Mouse (Mus musculus) MEL-GATA-1-ER (cell line): ENCODE results near the gene 4930518I15Rik.
A peak's percentile ranks its signal among the peaks of the same experiment; 100 is the strongest.
"Not testable (repeated sequence)": the region's sequence is repeated elsewhere in the genome, so short reads cannot be mapped to it uniquely, and the experiment has no call there.

Source experiments
- DNase-seq: peaks from one replicate; pipeline ENCODE4 v3.0.0-alpha.2; 2012; ENCODE audit warnings: low read depth; ENCODE audit errors: extremely low read depth

4930518I15Rik gene

DNA sequence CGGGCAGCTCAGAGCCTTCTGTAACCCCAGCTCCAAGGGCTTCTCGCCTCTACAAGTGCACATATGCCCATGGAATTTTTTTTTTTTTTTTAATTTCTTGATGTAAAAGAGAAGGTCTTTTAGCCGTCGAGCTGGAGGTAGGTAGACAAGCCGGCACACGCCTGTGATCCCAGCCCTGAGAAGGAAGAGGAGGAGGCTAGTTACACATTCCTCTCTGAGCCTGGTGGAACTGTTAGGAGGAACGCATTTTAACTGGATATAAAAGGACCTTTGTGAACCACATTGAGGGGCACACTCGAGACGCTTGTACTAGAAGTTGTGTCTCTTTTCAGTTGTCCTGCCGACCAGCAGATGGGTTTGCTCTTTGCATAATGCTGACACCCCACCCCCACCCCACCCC, 13.0 kb downstream of the 4930518I15Rik start:
- DNase-seq, result no peak

- DNase-seq, result no peak
Measured at GRCm38 (mm10) chr2:156843331-156843730, 14.4 kb downstream of the 4930518I15Rik start.

DNA sequence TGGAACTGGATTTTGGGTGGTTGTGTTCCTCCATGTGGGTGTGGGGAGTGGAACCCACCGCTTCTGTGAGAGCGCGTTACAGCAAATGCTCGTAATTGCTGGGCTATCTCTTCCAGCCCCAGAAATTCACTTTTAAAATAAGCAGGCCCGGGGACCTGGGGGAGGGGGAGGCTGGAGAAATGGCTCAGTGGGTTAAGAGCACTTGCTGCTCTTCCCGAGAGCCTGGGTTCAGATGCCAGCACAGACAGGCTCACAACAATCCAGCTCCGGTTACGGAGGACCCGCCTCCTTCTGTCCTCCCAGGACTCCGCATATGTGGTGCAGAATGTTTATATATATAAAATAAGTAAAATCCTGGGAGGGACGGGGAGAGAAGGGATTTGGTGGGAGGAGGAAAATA, 15.0 kb downstream of the 4930518I15Rik start:
- DNase-seq, result no peak

DNA sequence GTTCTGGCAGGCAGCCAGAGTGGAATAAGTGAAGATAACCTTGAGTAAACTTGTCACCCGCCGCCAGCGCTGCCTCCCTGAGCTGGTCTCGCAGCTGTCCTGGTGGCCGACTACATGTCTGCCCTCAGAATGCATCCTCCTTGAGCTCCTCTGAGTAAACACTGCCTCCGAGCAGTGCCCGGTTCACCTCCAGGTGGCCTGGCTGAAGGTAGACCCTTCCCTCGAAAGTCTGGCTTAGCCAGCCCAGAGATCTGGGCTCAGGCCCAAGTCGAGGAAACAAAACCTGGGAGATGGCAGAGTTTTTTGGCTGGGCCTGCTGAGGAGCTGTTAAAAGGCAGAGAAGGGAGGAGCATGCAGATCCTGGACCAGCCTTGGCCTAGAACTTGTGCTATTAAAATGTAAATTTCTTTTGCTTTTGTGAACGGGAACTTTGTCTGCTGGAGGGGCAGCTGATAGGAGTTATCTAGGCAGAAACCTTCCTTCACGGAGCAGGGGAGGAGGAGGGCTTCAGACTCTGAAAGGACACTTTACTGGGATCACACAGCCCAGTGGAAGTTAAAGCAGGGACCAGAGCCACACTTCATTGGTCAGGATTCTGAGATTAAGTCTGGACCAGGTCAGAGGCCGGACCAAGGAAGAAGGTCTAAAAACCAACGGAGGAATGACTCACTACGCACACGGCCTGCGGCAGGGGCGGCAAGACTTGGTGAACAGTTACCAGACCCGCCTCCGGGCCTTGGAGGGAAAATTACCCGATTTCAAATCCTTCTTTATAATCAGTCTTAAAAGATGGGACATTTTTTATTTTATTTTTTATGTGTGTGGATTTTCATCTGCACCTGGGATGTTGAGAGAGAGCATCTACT, 15.7 kb downstream of the 4930518I15Rik start:
- peak; percentile 71 for DNase-seq

DNA sequence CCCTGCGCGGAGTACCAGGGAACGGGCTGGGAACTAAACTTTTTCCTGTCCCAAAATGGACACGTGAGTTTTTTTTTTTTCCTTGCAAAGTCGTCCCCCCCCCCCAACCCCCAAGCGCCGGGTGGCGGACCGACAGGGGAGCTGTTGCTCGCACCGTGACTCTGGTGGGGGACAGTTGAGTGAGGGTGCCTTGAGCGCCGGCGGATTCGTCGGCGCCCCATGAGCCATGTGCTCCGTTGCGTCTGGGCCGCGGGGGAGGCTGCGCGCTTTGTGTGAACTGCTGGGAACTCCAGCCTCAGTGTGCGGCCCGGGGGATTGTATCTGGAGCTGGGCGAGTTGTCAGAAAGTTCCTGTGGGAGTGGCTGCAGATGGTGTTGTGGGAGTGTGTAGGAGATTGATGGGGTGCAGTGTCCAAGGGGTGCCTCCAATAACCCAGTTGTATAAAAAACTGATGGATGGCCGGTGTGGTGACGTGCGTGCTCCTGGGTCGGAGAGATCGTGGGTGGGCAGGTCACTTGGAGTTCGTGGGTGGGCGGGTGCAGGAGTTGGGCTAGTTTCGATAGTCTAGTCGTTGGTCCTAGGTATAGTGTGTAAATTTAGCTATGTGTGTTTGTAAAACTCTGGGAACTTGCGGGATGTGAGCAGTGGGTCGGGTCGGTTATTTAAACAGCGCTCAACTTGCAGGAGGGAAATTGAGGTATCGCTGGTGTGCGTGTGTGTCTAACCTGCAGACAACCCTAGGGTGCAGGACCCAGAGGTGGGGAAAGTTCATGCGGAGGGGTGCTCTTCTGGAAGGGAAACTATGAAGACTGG, 16.5 kb downstream of the 4930518I15Rik start:
- no peak for DNase-seq

GRCm38 (mm10) chr2:156840301-156841027, 17.3 kb downstream of the 4930518I15Rik start:
- no peak for DNase-seq

DNA sequence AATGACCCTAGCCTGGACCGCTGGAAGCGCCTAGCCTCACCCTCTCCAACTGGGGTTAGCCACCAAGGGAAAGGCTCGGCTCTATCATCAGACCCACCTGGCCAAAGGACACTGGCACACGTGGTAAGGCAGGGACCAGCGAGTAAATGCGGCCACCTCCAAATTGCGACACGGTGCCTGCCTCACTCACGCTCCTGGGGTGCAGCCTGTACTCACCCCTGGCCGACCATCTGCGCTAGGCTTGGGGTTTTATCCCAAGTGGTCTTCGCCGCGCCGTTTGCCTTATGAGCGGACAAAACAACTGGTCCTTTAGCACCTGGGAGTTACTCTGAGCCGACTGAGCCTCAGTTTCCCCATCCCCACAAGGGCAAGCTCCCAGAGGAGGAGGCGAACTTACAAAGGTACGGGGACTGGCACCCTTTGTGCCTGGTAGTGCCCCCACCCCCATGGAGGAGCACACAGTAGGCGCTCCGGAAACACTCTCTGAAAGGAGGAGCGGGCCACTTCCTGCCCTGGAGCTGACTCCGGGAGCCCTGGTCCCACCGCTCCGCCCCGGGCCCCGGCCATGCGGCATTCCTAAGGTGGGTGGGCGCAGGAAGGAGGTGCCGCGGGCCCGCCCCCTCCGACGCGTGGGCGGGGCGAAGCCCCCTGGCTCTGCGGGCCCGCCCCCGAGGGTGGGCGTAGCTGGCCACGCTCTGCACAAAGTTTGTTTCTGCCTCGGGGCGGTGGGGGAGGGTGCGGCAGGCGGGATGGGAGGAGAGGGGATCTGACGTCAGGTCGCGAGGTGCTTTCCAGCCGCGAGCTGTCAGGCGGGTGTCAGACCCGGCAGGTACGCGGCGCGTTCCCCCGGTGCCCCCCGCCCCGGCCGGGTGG, 18.2 kb downstream of the 4930518I15Rik start, which contains the start of gene Tgif2:
Gene Tgif2 (plus strand): TSS at position 689 of the 873 bp plus-strand sequence.
- peak; percentile 65 for DNase-seq

- no peak for DNase-seq
Measured at GRCm38 (mm10) chr2:156838839-156839238, 18.9 kb downstream of the 4930518I15Rik start.

- no peak for DNase-seq
Measured at GRCm38 (mm10) chr2:156834336-156834735, 23.4 kb downstream of the 4930518I15Rik start.

- not testable (repeated sequence) for DNase-seq
Measured at GRCm38 (mm10) chr2:156825128-156825527, 32.6 kb downstream of the 4930518I15Rik start.

- DNase-seq, result no peak
Measured at GRCm38 (mm10) chr2:156816116-156816515, 41.6 kb downstream of the 4930518I15Rik start.

- no peak for DNase-seq
Measured at GRCm38 (mm10) chr2:156815412-156815811, 42.3 kb downstream of the 4930518I15Rik start.

DNA sequence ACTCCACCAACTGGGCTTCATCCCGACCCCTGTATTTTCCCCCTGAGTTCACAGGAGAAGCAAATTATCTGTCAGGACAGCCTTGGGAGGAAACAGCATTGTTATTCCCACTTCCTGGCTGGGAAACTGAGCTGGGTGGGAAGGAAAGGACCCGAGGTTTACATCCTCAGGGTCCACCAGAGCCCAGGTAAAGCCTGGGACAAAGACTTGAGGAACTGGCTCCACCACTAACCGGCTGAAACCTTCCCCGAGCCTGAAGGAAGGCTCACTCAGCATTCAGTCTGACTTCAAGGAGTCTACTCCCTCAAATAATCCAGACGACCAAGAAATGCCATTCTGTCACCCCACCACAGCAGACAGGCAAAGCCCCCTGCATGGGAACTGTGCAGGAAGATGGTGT, 42.9 kb downstream of the 4930518I15Rik start:
- DNase-seq, result no peak

DNA sequence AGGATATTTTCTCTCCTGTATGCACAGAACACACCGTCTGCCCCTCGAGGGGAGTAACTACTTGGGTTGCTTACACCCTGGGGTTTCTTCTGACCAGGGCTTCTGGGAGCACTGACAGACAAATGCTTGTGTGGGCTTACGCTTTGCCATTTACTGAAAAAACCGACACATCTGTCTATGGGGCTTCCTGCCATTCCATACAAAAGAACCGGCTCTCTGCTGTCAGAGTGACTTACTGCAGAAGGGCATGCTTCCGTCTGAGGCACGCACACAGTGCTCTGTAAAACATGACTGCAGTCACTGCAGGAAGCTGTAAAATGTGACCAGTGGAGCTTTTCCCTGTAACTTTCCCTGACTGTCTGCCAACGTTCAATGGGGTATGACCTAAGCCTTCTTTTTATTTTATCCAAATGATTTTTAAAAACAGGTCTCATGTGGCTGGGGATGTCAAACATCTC, 43.4 kb downstream of the 4930518I15Rik start:
- no peak for DNase-seq

DNA sequence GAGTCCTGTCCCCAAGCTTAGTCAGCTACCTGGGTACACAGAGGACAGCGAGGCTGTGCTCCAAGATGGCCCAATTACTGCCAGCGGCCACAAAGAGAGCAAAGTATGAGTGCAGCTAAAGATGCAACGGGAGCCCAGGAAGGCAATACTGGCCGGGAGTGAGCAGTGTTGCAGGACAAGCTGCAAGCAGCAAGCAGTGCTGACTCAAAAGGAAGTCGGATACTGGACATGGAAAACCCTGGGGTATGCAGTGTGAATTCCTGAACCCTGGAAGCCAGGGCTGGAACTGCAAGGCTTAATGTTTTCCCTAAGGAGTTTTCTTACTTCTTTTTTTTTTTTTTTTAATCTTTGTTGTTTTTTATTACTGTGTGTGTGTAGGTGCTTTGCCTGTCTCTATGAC, 46.2 kb downstream of the 4930518I15Rik start:
- no peak for DNase-seq

DNA sequence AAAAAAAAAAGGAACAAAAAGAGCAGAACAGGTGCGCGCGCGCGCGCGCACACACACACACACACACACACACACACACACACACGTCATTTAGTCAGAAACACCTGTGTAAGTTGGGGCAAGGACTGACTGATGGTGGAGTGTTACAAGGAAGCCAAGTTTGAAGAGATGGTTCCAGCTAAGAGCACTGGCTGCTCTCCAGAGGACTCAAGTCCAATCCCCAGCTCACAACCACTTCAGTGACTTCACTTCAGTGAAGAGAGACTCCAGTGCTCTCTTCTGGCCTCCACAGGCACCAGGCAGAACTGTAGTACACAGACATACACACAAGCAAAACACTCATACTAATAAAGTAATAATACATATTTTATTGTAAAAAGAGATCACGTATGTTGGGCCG, 47.0 kb downstream of the 4930518I15Rik start:
- no peak for DNase-seq

DNA sequence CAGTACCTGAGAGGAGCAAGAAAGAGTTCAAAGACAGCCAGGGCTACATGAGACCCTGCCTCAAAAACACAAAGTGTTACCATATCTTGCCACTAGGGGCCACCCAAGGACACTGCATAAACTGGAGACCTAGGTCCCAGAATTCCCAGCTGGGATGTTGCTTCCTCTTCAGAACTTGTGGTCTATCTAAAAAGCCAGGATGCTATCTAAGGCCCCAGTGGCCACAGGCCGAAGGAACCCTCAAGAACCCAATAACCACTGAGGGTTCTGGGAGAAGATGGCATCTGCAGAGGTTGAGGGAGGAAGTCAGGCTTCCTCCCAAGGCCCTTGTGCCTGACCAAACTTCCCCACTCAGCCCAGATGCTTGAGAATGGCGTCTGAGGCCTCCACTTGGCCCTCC, 48.2 kb downstream of the 4930518I15Rik start:
- DNase-seq, result peak; percentile 32

- DNase-seq, result no peak
Measured at GRCm38 (mm10) chr2:156806886-156807285, 50.9 kb downstream of the 4930518I15Rik start.
